Mouse (Mus musculus) thymus, adult 2 months (tissue): ENCODE data around the gene Gid4. TPM values are rescaled to one million over a fixed set of nuclear protein-coding genes. Genes with fewer than 3 reads are reported as not detected.

Source experiments
- DNase-seq: peaks from one replicate; pipeline ENCODE4 v3.0.0; 2021
- H3K27ac ChIP-seq: fragments of 200-500 bp; 2 replicates; pipeline ENCODE4 v1.5.1; 2012; ENCODE audit warnings: low read length, control low read depth; ENCODE audit not compliant: control insufficient read depth, insufficient read depth
- H3K27me3 ChIP-seq: fragments of 200-500 bp; 2 replicates; pipeline ENCODE4 v1.6.1; 2012; ENCODE audit warnings: mild to moderate bottlenecking, low read length, moderate library complexity, mixed read lengths; ENCODE audit not compliant: control insufficient read depth, insufficient read depth
- H3K36me3 ChIP-seq: fragments of 200-500 bp; 2 replicates; pipeline ENCODE4 v1.6.1; 2012; ENCODE audit warnings: mild to moderate bottlenecking, low read length, moderate library complexity; ENCODE audit not compliant: control insufficient read depth, insufficient read depth
- H3K4me1 ChIP-seq: fragments of 200-500 bp; replicated peaks from 2 replicates; pipeline ENCODE4 v1.6.1; 2012; ENCODE audit warnings: low read length; ENCODE audit not compliant: control insufficient read depth, insufficient read depth
- H3K4me3 ChIP-seq: fragments of 200-500 bp; 2 replicates; pipeline ENCODE4 v1.5.1; 2012; ENCODE audit warnings: mild to moderate bottlenecking, low read length, control low read depth, moderate library complexity; ENCODE audit not compliant: control insufficient read depth, insufficient read depth
- CTCF ChIP-seq: fragments of 200-500 bp; IDR thresholded peaks from 2 replicates; pipeline ENCODE4 v1.5.1; 2012; ENCODE audit warnings: mild to moderate bottlenecking, control low read depth, low read length, moderate library complexity, borderline replicate concordance; ENCODE audit not compliant: control insufficient read depth, poor library complexity, insufficient read depth; ENCODE audit errors: extremely low read depth
- POLR2A ChIP-seq: fragments of 200-500 bp; IDR thresholded peaks from 2 replicates; pipeline ENCODE4 v1.6.1; 2012; ENCODE audit warnings: mild to moderate bottlenecking, low read length, control low read depth, moderate library complexity; ENCODE audit not compliant: control insufficient read depth, poor library complexity, insufficient read depth; ENCODE audit errors: extremely low read depth
- WGBS: fragments of 180-500 bp; shearing (Covaris S2); methylation state at CpG from one replicate; pipeline ENCODE4 v1.1.7; 2018; 5-methylcytosine and 5-hydroxymethylcytosine counted together
- polyA plus RNA-seq: library from polyadenylated mRNA; depleted of rRNA; stranded (reverse); fragments of >200 nt; gene quantifications from 2 replicates; pipeline ENCODE4 v1.2.3, GENCODE M21; 2012

The Gid4 gene
- polyA plus RNA-seq, 1 experiment = 20.3 TPM

- no peaks in the 10 kb centered on the region for H3K4me1 ChIP-seq
- H3K36me3 ChIP-seq = peaks cover 9% of the 10 kb centered on the region; the same call in 1 of the 2 replicates
- TF ChIP-seq CTCF (no peak), POLR2A (no peak)
- no peak within 1 kb of the TSS for H3K27ac ChIP-seq
- H3K27me3 ChIP-seq = no peaks in the 10 kb centered on the region
- 100% methylated on average over 3 of the region's 3 CpGs for WGBS
- H3K4me3 ChIP-seq = no peak within 1 kb of the TSS
- DNase-seq = no peak
Measured at GRCm38 (mm10) chr11:60469039-60469438, 52.1 kb downstream of the Gid4 start, which contains the start of gene Myo15. TSS of gene Myo15 (plus strand) at chr11:60469339.

DNA sequence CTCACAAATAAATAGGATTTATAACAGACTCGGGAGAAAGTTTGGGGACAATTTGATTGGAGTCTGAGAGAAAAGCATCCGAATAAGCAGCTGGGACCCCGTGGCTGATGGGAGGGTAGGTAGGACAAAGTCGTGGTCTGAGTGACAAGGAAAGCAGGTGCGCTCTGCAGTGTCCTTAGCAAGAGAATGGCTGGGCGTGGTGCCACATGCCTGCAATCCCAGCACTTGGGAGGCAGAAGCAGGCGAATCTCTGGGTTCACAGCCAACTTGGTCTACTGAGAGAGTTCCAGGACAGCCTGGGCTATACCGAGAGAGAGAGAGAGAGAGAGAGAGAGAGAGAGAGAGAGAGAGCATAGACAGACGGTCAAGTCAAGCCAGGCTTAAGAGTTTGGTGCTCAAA lies 53.8 kb downstream of the Gid4 start:
- H3K4me3 ChIP-seq = no peak overlapping the region
- no peak for DNase-seq
- WGBS = 90% methylated on average over 9 of the region's 9 CpGs

DNA sequence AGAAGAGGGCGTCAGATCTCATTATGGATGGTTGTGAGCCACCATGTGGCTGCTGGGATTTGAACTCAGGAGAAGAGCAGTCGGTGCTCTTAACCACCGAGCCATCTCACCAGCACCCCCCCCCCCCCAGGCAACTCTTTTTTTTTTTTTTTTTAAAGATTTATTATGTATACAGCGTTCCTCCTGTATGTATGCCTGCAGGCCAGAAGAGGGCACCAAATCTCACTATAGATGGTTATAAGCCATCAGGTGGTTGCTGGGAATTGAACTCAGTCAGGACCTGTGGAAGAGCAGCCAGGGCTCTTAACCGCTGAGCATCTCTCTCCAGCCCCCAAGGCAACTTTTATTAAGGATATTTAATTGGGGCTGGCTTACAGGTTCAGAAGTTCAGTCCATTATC lies 57.6 kb downstream of the Gid4 start:
- Histone ChIP-seq H3K4me1 (no peaks in the 10 kb centered on the region), H3K27me3 (no peaks in the 10 kb centered on the region), H3K36me3 (no peaks in the 10 kb centered on the region), H3K4me3 (no peak overlapping the region), H3K27ac (no peak overlapping the region)
- WGBS = 90% methylated on average over 5 of the region's 5 CpGs
- no peak for TF ChIP-seq CTCF
- TF ChIP-seq POLR2A = no peak
- no peak for DNase-seq

More for the DNA sequence above, 53.8 kb downstream of the Gid4 start:
- no peak for TF ChIP-seq CTCF
- no peak for TF ChIP-seq POLR2A
- H3K4me1 ChIP-seq = no peaks in the 10 kb centered on the region
- H3K27me3 ChIP-seq = no peaks in the 10 kb centered on the region
- H3K27ac ChIP-seq = no peak overlapping the region
- H3K36me3 ChIP-seq = peaks cover 9% of the 10 kb centered on the region; the same call in 1 of the 2 replicates

DNA sequence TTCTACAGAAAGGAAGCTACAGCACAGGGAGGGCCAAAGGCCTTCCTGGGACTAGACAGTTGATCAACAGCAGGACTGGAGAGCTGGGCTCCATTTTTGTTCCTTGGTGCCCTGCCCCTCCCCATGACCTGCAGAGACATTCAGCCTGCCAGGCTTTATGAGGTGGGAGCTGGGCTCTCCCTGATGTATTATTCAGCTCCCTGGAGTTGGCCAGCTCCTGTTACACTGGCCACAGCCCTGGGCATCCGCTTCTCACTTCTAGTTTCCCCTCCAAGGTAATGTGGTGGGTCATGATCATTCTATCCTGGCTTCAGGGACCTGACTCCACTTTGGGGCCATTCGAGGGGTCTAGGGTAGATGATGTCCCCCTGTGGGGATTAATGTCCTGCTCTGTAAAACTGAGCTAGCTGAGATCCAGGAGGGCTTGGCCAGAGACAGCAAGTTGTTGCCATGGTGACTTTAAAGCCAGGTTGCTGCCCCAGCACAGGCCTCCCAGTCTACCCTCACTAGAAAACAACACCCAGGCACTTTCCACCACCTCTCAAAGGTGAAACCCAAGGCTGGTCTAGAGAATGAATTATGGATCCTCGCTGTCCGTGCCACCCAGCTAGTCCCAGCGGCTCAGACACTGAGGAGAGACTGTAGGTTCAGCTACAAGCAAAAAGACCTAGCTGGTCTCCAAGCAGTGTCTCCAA lies 58.9 kb downstream of the Gid4 start:
- TF ChIP-seq POLR2A = no peak
- no peak for TF ChIP-seq CTCF
- DNase-seq = no peak
- Histone ChIP-seq H3K27ac (no peak overlapping the region), H3K4me1 (no peaks in the 10 kb centered on the region), H3K4me3 (no peak overlapping the region), H3K36me3 (no peaks in the 10 kb centered on the region), H3K27me3 (no peaks in the 10 kb centered on the region)
- WGBS = 92% methylated on average over 5 of the region's 5 CpGs

GRCm38 (mm10) chr11:60478121-60478520 lies 61.2 kb downstream of the Gid4 start:
- Histone ChIP-seq H3K27ac (no peak overlapping the region), H3K4me3 (no peak overlapping the region), H3K27me3 (no peaks in the 10 kb centered on the region), H3K36me3 (no peaks in the 10 kb centered on the region), H3K4me1 (no peaks in the 10 kb centered on the region)
- 59% methylated on average over 17 of the region's 17 CpGs for WGBS
- DNase-seq = no peak
- no peak for TF ChIP-seq CTCF
- TF ChIP-seq POLR2A = no peak

- H3K27ac ChIP-seq = no peak overlapping the region
- H3K27me3 ChIP-seq = no peaks in the 10 kb centered on the region
- TF ChIP-seq POLR2A (no peak), CTCF (no peak)
- no peak overlapping the region for H3K4me3 ChIP-seq
- WGBS = 68% methylated on average over 3 of the region's 3 CpGs
- H3K36me3 ChIP-seq = no peaks in the 10 kb centered on the region
- DNase-seq = no peak
- H3K4me1 ChIP-seq = no peaks in the 10 kb centered on the region
Measured at GRCm38 (mm10) chr11:60486267-60486666, 69.3 kb downstream of the Gid4 start.
